Mouse (Mus musculus): Measurements from ENCODE around the gene Slc38a4.

DNA sequence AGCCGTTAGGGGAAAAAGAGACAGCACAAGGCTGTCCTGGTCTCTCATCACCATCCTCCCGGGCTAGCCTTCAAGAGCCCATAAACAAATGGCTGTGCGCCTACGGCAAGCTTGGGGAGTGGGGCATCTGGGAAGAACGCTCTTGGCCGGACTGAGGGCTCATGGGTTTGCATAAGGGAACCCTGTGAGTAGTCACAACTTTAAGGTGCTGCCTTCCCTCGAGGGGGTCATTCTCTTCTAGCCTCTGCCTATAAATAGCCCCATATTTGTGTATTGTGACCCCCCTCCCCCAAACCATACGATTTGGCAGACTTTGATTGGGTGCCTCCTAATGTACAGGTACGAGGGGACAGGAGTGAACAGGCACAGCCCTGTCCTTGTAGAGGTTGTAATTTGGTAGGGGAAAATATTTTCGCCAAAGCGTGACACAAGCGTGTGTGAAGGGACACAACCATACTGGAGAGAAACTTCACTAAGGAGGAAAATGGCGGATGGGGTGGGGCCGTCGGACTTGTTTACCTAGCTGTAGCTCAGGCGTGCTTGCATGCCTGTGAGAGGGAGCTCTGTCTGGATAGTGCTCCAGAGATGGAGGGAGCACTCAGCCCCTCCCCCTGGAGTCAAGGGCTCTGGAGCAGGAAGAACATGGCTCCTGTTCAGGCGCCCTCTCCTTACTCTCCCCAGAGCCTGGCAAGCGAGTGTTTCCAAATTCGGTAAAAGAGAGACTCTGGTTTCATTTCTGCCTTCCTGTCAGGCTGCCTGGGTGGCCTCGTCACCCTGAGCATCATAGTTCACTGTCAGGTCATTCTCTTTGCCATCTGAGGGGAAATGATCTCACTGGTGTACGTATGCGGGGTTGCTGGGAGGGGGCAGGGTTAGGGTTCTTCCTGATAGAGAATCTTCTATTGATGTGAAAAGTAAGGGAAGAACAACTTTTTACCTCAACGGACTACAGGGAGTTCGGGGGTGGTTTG lies 3.6 kb upstream of the Slc38a4 start:
- no peak for TF ChIP-seq CTCF (IDR thresholded peaks at IDR 0.05; ENCODE audit: low read depth, low read length)
- TF ChIP-seq POLR2A (IDR thresholded peaks at IDR 0.05; ENCODE audit: insufficient read depth, low read length) = no peak
- peak; percentile 61; the same call in 1 of the 2 replicates for TF ChIP-seq EP300 (IDR thresholded peaks at IDR 0.05; ENCODE audit: insufficient read depth, low read depth, low read length)

All from ES-Bruce4 (cell line).